Mouse (Mus musculus) neural tube, embryonic 11.5 days (tissue): ENCODE measurements around the gene Nipa2. TPM values are rescaled to one million over a fixed set of nuclear protein-coding genes. Genes with fewer than 3 reads are reported as not detected.
"Not testable (repeated sequence)": the region's sequence is repeated elsewhere in the genome, so short reads cannot be mapped to it uniquely, and the experiment has no call there.

Experiments used
- ATAC-seq: fragments of 200-750 bp; cut with Nextera tagmentation; 2 replicates; pipeline ENCODE4 v1.8.0; 2017; ENCODE audit warnings: moderate number of reproducible peaks, mild to moderate bottlenecking, moderate TSS enrichment, moderate library complexity; ENCODE audit not compliant: insufficient read depth, low FRiP score, low TSS enrichment
- DNase-seq: peaks from one replicate; pipeline ENCODE4 v3.0.0-alpha.2; 2015; ENCODE audit warnings: low spot score
- H3K27ac ChIP-seq: fragments of 300-500 bp; sonication (generic); 2 replicates; pipeline ENCODE4 v1.5.1; 2014; ENCODE audit warnings: low read depth, mild to moderate bottlenecking, low read length
- H3K27me3 ChIP-seq: fragments of 300-500 bp; sonication (generic); 2 replicates; pipeline ENCODE4 v1.6.1; 2014; ENCODE audit warnings: mild to moderate bottlenecking, low read length, mixed read lengths; ENCODE audit not compliant: control insufficient read depth, insufficient read depth
- H3K36me3 ChIP-seq: fragments of 300-500 bp; sonication (generic); 2 replicates; pipeline ENCODE4 v1.6.1; 2014; ENCODE audit warnings: mild to moderate bottlenecking, low read length, moderate library complexity, mixed read lengths; ENCODE audit not compliant: control insufficient read depth, insufficient read depth
- H3K4me1 ChIP-seq: fragments of 300-500 bp; sonication (generic); 2 replicates; pipeline ENCODE4 v1.6.1; 2014; ENCODE audit warnings: low read length, mixed read lengths; ENCODE audit not compliant: control insufficient read depth, insufficient read depth
- H3K4me2 ChIP-seq: fragments of 300-500 bp; sonication (generic); 2 replicates; pipeline ENCODE4 v1.6.1; 2014; ENCODE audit warnings: low read depth, mild to moderate bottlenecking, moderate library complexity
- H3K4me3 ChIP-seq: fragments of 300-500 bp; sonication (generic); 2 replicates; pipeline ENCODE4 v1.5.1; 2014; ENCODE audit warnings: low read depth, low read length
- H3K9ac ChIP-seq: fragments of 300-500 bp; sonication (generic); 2 replicates; pipeline ENCODE4 v1.6.1; 2014; ENCODE audit warnings: mild to moderate bottlenecking, low read length
- H3K9me3 ChIP-seq: fragments of 300-500 bp; sonication (generic); 2 replicates; pipeline ENCODE4 v1.6.1; 2016; ENCODE audit warnings: low read length; ENCODE audit not compliant: control insufficient read depth
- WGBS: fragments of 180-500 bp; shearing (Covaris S2); extraction: QIAGEN DNeasy Blood & Tissue Kit; methylation state at CpG from one replicate; pipeline ENCODE4 v1.1.7; 2014; 5-methylcytosine and 5-hydroxymethylcytosine counted together
- polyA plus RNA-seq: library from polyadenylated mRNA; unstranded; fragments of >200 nt; fragmentation: Nextera tagmentation; extraction: Ambion mirVana; gene quantifications from 2 replicates; pipeline ENCODE4 v1.2.1, GENCODE M21; 2014

Nipa2 gene
- polyA plus RNA-seq, 1 experiment from 2014 or later, result 51.9 TPM

GRCm38 (mm10) chr7:55959801-55960200 lies 2.5 kb downstream of the Nipa2 start:
- no peak overlapping the region for H3K9ac ChIP-seq
- H3K27me3 ChIP-seq, result no peaks in the 10 kb centered on the region
- H3K36me3 ChIP-seq, result no peaks in the 10 kb centered on the region
- 96% methylated on average over 3 of the region's 3 CpGs for WGBS
- DNase-seq (no peak), ATAC-seq (no peak)
- H3K4me3 ChIP-seq, result no peak overlapping the region
- no peak overlapping the region for H3K27ac ChIP-seq
- H3K9me3 ChIP-seq, result no peaks in the 10 kb centered on the region
- H3K4me1 ChIP-seq, result peaks cover 6% of the 10 kb centered on the region; the same call in 1 of the 2 replicates
- no peak overlapping the region for H3K4me2 ChIP-seq

- 95% methylated on average over 4 of the region's 4 CpGs for WGBS
- peaks cover 2% of the 10 kb centered on the region; the same call in 1 of the 2 replicates for H3K4me1 ChIP-seq
- no peak overlapping the region for H3K4me3 ChIP-seq
- H3K36me3 ChIP-seq, result no peaks in the 10 kb centered on the region
- ATAC-seq (no peak), DNase-seq (no peak)
- no peaks in the 10 kb centered on the region for H3K27me3 ChIP-seq
- no peak overlapping the region for H3K9ac ChIP-seq
- no peak overlapping the region for H3K4me2 ChIP-seq
- H3K9me3 ChIP-seq, result no peaks in the 10 kb centered on the region
- no peak overlapping the region for H3K27ac ChIP-seq
Measured at GRCm38 (mm10) chr7:55957916-55958315, 4.4 kb downstream of the Nipa2 start.

DNA sequence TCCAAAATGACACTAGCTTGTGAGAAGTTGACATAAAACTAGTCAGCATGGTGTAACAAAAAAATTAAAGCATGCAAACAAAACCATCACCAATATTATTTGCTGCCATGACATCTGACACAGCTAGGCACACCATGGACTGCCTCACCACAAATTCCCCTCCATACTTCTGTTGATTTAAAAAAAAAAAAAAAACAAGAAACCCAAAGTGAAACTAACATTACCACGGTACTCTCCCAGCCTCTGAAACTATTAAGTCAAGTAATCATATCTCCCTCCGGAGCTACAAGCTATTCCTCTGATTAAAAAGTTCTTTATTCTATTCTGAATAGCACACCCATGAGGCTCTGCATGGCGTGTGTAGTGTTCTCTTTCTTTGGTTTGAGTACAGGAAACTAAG lies 5.1 kb downstream of the Nipa2 start:
- no peaks in the 10 kb centered on the region for H3K36me3 ChIP-seq
- no peak overlapping the region for H3K27ac ChIP-seq
- no peak overlapping the region for H3K4me2 ChIP-seq
- H3K4me3 ChIP-seq, result no peak overlapping the region
- ATAC-seq (no peak), DNase-seq (no peak)
- 93% methylated on average over 3 of the region's 3 CpGs for WGBS
- no peak overlapping the region for H3K9ac ChIP-seq
- no peaks in the 10 kb centered on the region for H3K9me3 ChIP-seq
- no peaks in the 10 kb centered on the region for H3K27me3 ChIP-seq
- no peaks in the 10 kb centered on the region for H3K4me1 ChIP-seq

GRCm38 (mm10) chr7:55956054-55956453 lies 6.2 kb downstream of the Nipa2 start:
- Histone ChIP-seq H3K27ac (no peak overlapping the region), H3K9ac (no peak overlapping the region), H3K9me3 (no peaks in the 10 kb centered on the region), H3K4me3 (no peak overlapping the region), H3K4me2 (no peak overlapping the region), H3K4me1 (no peaks in the 10 kb centered on the region), H3K27me3 (no peaks in the 10 kb centered on the region), H3K36me3 (no peaks in the 10 kb centered on the region)
- no peak for DNase-seq
- no peak for ATAC-seq
- 96% methylated on average over 2 of the region's 2 CpGs for WGBS

DNA sequence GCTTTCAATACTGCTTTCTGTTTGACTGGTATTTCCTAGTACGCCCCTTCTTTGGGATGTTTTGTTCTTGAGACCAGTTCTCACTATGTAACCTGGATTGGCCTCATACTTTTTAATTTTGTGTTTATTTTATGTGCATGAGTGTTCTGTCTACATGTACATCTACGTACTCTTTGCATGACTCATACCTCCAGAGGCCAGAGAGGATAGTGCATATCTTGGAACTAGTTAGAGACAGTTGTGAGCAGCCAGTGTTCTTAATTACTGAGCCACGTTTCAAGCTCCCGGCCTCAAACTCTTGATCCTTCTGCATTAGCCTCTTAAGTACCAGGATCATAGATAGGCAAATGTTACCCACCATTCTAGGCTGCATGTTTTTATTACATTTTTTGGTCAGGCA lies 23.9 kb downstream of the Nipa2 start:
- Histone ChIP-seq H3K4me1 (no peaks in the 10 kb centered on the region), H3K36me3 (no peaks in the 10 kb centered on the region), H3K27me3 (no peaks in the 10 kb centered on the region), H3K9ac (no peak overlapping the region), H3K4me3 (no peak overlapping the region), H3K27ac (no peak overlapping the region), H3K9me3 (no peaks in the 10 kb centered on the region), H3K4me2 (no peak overlapping the region)
- no peak for ATAC-seq
- DNase-seq, result no peak
- 96% methylated on average over 4 of the region's 4 CpGs for WGBS

GRCm38 (mm10) chr7:55935025-55935424 lies 27.3 kb downstream of the Nipa2 start:
- no peak for ATAC-seq
- H3K36me3 ChIP-seq, result no peaks in the 10 kb centered on the region; the same call in 1 of the 2 replicates
- no peaks in the 10 kb centered on the region for H3K9me3 ChIP-seq
- H3K4me3 ChIP-seq, result no peak overlapping the region
- H3K27ac ChIP-seq, result no peak overlapping the region
- no peak overlapping the region for H3K9ac ChIP-seq
- no peaks in the 10 kb centered on the region for H3K4me1 ChIP-seq
- no peaks in the 10 kb centered on the region for H3K27me3 ChIP-seq
- no peak overlapping the region for H3K4me2 ChIP-seq
- no peak for DNase-seq
- WGBS, result 96% methylated on average over 2 of the region's 2 CpGs

DNA sequence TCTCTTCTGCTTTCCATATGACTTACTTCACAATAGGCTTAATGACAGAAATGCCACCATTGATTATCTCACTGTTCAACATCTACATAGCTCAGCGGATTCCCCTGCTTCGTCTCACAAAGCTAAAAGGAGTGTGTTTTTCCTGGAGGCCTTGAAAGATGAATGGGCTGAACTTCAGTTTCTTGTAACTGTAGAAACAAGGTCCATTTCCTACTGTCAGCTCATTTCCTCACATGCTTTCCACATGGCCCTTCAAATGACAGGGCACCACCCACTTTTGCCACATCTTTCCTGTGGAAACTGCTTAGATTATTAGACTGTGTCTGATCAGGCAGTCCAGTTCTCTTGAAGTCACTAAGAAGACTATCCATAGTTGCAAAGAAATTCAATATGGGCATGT lies 33.6 kb downstream of the Nipa2 start:
- ATAC-seq, result no peak
- no peak for DNase-seq
- H3K27ac ChIP-seq, result no peak overlapping the region
- H3K9ac ChIP-seq, result no peak overlapping the region
- H3K36me3 ChIP-seq, result peaks cover 4% of the 10 kb centered on the region
- no peaks in the 10 kb centered on the region for H3K9me3 ChIP-seq
- H3K27me3 ChIP-seq, result no peaks in the 10 kb centered on the region
- no peak overlapping the region for H3K4me3 ChIP-seq
- H3K4me2 ChIP-seq, result no peak overlapping the region
- 88% methylated on average over 2 of the region's 2 CpGs for WGBS
- H3K4me1 ChIP-seq, result no peaks in the 10 kb centered on the region

- Histone ChIP-seq H3K9me3 (no peaks in the 10 kb centered on the region), H3K4me1 (no peaks in the 10 kb centered on the region), H3K36me3 (peaks cover 7% of the 10 kb centered on the region), H3K9ac (no peak overlapping the region), H3K27ac (no peak overlapping the region), H3K4me2 (no peak overlapping the region), H3K27me3 (no peaks in the 10 kb centered on the region), H3K4me3 (no peak overlapping the region)
- no peak for ATAC-seq
- 94% methylated on average over 4 of the region's 4 CpGs for WGBS
- DNase-seq, result no peak
Measured at GRCm38 (mm10) chr7:55927262-55927661, 35.0 kb downstream of the Nipa2 start.

DNA sequence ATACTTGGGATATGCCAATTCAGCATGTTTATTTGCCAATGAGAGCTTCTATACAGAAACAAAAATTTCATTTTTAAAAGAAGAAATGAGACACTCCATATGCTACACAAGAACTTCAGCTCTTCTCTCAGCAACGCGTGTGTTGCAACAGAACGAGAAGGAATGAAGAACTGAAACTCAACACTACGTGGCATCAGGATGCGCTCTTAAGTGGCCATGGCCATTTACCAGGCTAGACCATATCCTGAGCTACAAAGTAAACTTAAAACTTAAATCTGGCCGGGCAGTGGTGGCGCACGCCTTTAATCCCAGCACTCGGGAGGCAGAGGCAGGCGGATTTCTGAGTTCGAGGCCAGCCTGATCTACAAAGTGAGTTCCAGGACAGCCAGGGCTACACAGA lies 43.9 kb downstream of the Nipa2 start:
- not testable (repeated sequence) for H3K9ac ChIP-seq, H3K27ac ChIP-seq, ATAC-seq, H3K4me2 ChIP-seq, DNase-seq, H3K9me3 ChIP-seq, H3K36me3 ChIP-seq, H3K27me3 ChIP-seq, H3K4me3 ChIP-seq, H3K4me1 ChIP-seq
- 97% methylated on average over 11 of the region's 11 CpGs for WGBS
